Mouse (Mus musculus): ENCODE measurements around the gene Kctd2.
"Not testable (repeated sequence)": the region's sequence is repeated elsewhere in the genome, so short reads cannot be mapped to it uniquely, and the experiment has no call there.

Kctd2 gene

DNA sequence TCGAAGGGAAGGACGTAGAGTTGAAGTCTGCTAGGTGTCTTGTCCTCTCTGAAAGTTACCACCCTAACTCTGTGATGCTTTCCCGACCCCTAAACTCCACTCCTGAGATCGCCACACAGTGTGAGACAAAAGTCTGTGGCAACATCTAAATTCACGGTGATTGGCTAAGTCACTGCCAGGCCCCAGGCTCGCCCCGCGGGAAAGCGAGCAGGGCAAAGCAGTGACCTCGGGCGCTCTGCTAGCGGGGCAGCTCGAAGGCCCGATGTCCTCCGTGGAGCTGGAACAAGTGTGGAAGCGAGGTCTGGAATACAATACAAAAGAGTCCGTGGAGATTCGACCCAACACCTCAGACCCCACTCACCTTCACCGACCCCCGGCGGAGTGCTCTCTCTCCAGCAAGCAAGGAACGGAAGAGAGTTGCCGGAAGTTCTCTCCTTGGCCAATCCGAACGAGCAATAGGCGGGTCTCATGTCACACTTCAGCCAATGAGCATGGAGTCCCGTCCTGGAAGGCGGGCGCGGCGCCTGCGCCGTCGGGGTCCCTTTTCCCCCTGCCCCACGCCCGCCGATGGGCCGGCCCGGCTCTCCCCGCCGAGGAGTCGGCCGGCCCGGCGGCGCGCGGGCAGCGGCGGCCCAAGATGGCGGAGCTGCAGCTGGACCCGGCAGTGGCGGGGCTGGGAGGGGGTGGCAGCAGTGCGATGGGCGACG lies at the start of gene Kctd2, which contains the start of gene Atp5h:
Kctd2 (plus strand) TSS at position 598 of the 707 bp plus-strand sequence.
Atp5h (minus strand) TSS at position 432 of the 707 bp plus-strand sequence.
- DNase-seq = peak; percentile 93

DNA sequence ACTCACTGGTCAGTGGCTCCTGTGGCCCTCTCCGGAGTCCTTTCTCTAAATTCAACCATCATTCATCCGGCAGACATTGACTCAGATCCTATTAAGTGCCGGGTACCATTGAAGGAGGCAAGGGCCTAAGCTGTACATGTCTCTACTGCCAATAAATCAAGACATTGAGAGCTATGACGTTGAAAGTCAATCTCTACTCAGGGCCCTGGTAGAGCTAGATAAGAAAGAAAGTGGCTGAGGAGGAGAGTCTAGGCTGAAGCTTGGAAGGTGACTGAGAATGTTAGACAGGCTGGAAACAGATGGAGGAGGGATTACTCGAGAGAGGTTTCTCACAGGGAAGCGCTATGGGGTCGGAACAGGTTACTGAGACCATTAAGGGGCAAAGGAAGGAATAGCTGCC lies 49.6 kb upstream of the Kctd2 start:
- DNase-seq = no peak

DNA sequence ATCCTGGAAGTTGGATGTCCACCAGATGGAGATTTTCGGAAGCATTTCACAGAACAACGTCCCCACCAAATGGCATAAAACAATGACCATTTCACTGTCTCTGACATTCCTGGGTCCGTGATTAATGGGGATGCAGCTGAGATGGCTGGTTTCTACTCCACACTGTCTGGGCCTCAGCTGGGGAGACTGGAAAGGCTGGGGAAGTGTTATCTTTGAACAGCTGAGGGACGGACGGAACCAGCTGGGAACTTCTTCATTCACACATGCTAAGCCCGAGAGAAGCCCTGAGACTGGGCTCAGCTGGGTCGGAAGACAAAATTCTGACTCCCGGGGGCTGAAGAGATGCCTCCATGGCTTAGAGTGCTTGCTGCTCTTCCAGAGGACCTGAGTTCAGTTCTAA lies 48.6 kb upstream of the Kctd2 start:
- DNase-seq = no peak

DNA sequence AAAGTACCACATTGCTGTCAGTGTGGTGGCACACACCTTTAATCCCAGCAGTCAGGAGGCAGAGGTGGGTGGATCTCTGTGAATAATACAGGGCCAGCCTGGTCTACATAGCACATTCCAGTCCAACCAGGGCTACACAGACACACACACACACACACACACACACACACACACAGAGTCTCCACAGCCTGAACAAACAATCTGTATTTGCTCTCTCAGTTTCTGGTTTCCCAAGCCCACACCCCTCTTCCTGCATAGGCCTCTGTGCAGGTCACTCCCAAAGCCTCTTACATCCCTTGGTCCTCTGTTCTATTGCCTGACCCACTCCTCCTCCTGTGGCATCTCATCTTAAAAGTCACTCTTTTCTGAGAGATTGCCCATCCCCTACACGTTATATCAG lies 47.9 kb upstream of the Kctd2 start:
- no peak for DNase-seq

DNA sequence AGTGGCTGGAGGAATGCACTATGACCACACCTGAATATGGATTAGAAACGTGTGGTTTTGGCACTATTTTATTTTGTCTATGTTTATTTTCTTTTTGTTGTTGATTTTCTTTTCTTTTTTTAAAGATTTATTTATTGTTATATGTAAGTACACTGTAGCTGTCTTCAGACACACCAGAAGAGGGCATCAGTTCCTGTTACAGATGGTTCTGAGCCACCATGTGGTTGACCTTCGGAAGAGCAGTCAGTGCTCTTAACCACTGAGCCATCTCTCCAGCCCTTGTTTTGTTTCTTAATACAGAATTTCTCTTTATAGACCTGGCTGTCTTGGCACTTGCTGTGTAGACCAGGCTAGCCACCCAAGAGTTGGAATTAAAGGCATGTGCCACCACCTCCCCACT lies 47.2 kb upstream of the Kctd2 start:
- no peak for DNase-seq

DNA sequence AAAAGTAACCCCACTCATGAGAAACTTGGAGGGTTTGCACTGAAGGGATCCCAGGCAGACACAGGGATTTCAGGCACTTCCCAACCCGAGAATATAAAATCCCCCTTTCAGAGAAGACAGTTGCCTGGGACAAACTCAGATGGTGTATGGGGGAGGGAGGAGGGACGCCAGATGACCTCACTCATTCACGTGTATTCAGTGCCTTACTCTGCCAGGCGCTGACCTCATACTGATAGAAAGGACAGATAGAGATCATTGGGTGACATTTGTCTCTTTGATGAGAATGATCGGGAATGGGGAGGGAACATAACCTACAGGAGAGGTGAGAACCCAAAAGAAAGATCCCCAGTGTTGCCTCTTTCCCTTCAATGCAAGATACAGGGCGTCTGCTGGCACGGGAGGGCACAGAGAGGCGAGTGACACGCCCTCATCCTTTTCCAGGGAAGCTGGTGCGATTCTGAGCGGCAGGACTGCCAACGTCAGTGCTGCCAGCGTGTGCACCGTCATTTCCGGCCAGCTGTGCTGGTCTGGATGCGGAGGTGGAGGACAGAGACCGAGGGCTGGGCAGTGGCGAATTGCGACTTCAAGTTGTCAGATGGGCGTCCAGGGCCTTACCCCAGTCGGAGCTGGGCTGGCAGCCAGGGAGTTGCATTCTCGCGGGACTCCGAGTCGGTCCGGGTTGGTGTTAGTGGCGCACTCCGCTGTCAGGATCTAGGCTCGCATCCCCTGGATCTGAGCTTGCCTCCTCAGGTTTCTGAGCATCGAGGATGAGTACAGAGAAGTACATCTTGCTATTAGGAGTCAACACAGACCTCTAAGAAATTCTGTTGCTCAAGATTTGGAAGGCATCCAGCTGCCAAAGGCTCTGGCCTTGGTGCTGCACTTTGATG lies 45.9 kb upstream of the Kctd2 start:
- peak; percentile 84 for DNase-seq

DNA sequence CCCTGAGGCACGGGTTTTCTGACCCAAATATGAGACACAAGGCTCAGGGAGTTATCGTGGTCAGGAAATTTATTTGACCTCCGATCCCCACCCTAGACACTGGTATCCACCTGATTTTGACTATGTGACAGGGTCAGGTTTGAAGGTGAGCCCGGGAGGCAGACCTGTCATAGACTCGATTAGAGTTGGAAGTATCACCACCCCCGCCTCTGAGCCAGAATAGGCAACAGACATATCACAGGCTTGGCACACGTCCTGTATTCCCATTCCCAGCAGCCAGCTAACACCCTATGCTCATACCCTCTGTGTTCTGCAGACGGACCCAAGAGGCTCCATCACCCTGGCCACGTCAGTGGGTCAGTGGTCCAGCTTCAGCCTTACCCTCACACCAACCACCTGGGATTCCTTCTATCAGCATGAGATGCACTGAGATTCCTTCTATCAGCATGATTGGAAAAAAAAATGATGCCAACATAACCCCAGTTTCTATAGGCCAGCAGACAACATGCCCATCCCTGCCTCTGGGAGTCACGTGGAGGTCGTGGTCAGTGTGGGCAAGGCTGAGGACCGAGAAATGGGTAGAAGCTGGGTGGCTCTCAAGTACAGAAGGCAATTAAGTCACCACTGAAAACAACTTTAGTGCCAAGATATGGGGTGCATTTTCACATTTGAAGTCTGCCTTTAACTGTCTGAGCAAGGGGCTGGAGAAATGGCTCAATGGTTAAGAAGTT lies 45.1 kb upstream of the Kctd2 start:
- DNase-seq = no peak

DNA sequence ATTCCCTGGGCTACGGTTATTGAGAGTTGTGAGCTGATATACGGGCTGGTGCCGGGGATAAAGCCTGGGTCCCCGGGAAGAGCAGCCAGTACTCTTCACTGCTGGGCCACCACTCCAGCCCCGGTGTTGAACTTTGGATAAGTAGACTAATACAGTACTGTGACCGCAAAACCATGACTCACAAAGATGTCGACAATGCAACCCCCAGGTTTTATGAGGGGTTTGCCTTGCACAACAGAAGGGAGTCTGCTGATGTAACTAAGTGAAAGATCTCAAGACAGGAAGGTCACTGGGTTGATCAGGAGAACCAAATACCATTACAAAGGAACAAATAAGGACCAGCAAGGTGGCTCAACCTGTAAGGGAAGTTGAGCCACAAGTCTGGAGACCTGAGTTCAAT lies 43.2 kb upstream of the Kctd2 start:
- no peak for DNase-seq

DNA sequence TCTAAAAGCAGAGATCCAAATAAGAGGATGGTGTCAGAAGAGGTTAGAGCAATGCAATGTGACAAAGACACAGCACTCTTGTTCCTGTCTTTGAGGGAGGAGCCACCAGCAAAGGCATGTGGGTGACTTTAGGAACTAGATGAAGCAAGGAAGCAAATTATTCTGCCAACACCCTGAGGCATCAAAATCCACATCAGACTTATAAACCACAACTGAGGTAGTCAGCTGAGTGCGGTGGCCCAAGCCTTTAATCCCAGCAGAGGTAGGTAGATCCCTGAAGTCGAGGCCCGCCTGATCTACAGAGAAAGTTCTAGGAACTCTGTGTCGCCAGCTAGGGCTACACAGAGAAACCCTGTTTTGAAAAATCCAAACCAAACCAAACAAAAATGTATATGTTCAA lies 42.7 kb upstream of the Kctd2 start:
- no peak for DNase-seq

DNA sequence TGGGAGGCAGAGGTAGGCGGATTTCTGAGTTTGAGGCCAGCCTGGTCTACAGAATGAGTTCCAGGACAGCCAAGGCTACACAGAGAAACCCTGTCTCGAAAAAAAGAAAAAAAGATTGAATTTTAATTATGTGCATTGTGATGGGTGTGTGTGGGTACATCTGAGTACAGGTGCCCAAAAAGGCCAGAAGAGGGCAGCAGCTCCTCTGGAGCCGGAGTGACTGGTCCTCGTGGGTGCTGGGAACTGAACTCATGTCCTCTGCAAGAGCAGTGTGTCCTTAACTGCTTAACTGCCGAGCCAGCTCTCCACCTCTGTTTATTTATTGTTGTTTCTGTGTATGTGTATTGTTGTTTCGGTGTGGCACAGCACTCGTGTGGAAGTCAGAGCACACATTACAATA lies 42.1 kb upstream of the Kctd2 start:
- DNase-seq = no peak

DNA sequence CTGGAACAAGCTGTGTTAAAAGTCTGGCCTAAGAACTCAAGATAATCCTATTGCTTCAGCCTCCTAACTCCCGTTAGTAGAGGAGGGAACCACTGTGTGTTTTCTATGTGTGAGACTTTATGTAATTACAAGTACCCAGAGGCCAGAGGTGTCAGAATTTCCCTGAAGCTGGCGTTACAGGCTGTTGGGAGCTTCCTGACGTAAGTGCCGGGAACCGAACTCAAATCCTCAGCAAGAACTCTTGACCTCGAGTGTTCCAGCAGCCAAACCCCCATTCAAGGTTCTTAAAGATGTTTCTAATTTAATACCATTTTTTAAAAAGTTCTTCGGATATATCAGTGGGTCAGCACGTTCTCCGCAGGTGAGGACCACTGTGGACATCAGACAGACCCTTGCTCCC lies 38.7 kb upstream of the Kctd2 start:
- no peak for DNase-seq

DNA sequence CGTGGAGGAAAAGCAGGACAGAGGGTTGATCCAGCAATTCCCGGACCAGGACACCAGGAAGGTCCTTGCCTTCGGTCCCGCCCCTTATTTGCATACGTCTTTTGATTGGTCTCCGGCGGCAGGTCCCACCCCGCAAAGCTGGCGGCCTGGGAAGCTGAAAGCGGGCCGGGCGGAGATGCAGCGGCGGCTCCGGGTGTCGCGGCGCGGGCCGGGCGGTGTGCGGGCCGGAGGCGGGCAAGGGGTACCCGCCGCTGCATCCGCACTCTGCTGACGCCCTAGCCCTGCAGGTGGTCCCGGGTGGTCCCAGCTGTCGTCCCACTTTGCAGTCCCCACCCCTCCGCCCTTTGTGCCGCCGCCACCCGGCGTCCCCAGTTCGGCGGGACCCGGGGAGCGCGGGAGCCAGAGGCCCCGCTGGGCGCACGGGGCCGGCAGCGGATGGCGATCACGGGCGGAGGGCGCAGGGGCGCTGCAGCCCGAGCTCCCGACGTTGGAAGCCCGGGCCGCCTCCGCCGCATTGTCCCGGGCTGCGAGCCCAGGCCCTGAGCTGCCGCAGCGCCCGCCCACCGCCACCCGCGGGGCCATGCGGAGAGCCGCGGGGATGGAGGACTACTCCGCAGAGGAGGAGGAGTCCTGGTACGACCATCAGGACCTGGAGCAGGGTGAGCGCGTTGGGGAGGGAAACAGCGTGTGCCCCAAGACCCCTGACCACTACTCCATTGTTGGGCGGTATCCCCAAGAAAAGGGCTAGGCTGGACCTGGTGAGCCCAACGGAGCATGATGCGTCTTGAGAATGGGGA lies 38.0 kb upstream of the Kctd2 start, which contains the start of gene Cdr2l:
Cdr2l (plus strand) TSS at position 174 of the 797 bp plus-strand sequence.
- peak; percentile 84 for DNase-seq

DNA sequence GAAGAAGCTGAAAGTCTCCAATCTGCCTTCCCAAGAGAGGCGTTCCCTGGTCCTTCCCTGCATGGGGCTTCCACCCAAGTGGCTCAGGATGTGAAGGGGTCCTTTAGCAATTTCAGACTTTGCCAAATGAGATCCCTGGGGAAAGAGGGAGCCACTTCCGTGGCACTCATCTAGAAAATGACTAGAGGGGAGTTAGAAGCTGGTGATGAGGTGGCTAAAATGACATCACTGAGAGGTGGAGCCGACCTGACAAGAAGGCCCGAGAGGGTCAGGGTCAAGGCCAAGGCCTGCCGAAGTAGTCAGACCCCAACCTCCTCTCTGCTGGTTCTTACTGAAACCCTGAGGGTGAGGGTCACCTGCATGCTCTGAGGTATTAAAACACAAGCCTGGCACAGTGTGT lies 37.0 kb upstream of the Kctd2 start:
- no peak for DNase-seq

DNA sequence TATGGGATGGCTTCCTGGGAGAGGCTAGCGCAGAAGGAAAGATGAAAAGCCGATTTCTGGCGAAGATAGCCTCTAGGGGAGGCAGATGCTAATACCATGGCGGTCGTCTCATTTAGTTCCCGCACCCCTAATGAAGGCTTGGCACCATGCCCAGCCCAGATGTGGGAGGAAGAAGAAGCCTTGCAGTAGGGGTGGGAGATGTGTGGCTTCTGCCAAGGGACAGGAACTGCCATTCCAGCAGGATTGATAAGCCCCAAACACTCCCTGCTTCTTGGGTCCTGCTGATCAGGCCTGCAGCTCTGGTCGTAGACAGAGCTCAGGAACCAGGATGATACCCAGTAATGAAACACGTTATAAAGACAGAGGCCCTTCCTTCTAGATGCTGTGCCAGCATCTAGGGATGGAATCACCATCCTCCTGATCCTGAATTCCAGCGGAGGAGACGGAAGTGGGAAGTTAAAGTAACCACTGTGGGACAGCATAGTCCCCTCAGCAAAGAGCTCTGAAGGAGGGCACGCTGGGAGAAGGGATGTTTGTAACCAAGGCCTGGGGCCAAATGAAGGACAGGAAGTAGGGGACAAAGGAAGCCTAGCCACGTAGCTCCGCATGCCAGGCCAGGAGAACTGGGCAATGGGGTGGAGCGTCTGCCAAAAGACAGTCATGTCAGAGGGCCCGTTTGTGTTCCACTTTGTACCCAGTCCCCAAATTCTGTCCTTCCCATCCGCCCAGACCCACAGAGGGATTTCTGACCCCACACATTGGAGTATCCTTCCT lies 36.0 kb upstream of the Kctd2 start:
- peak; percentile 63 for DNase-seq

DNA sequence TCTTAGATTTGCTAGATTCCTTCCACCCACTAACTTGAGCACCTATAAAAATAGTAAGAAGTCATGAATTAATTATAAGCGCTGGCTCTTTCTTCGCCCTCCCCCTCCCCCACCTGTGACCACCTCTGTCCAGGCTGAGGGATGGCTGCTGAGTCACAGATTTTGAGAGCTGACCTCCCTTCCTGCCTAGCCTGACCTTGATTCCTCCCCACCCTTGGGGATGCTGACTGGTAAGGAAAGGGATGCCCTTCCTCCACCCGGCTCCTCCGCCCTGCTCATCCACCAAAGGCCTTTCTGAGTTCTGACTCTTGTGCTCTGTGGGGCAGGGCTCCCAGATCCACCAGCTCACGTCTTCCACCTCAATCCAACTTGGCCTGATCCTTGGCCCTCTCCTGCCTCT lies 35.3 kb upstream of the Kctd2 start:
- no peak for DNase-seq

DNA sequence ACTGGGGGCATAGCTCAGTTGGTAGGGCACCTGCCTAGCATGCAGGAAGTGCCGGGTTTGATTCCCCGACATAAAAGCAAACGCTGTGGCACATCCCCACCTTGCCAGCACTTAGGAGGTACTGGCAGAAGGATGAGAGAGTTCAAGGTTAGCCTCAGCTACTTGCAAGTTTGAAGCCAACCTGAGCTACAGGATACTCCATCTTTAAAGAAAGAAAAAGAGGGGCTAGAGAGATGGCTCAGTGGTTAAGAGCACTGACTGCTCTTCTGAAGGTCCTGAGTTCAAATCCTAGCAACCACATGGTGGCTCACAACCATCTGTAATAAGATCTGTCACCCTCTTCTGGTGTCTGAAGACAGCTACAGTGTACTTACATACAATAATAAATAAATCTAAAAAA lies 33.1 kb upstream of the Kctd2 start:
- not testable (repeated sequence) for DNase-seq

DNA sequence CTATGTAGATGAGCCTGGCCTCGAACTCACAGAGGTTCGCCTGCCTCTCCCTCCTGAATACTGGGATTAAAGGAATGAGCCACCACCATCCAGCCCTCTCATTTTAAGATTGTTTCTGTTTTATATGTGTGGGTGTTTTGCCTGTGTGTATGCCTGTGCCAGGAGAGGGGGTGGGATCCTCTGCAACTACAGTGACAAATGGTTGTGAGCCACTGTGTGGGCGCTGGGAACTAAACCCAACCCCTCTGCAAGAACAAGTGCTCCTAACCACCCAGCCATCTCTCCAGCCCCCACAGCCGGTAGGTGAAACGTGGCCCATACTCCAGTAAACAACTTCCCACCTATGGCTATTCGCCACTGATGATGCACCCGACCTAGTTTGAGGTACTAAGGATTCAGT lies 28.6 kb upstream of the Kctd2 start:
- no peak for DNase-seq

DNA sequence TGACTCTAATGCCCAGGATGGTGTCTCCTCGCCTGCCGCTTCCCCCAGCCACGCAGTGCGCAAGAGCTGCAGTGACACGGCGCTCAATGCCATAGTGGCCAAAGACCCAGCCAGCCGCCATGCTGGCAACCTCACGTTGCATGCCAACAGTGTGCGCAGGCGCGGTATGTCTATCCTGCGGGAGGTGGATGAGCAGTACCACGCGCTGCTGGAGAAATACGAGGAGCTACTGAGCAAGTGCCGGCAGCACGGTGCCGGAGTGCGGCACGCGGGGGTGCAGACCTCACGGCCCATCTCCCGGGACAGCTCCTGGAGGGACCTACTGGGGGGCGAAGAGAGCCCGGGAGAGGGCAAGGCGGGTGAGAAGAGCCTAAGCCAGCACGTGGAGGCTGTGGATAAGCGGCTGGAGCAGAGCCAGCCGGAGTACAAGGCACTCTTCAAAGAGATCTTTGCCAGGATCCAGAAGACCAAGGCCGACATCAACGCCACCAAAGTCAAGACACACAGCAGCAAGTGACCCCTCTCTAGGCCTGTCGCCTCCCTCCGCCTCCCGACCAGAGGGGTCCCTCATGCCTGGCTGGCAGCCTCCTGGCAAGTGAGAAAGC lies 26.1 kb upstream of the Kctd2 start:
- DNase-seq = no peak

DNA sequence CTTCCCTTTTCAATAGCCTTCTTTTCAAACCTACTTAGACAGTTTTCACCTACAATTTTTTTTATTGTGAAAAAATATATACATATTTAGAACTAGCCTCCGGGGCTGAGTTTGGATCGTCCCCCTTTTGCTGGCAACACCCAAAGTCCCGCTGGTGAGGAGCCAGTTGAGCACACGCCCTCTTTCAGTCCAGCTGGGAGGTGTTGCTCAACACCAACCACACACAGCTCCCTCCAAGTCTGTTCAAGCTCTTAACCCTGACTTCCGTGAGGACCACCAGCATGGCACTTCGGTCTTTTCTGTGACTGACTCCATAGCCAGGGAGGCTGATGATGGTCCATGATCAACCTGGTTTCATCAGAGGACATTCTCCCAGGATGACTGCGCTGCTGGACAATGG lies 21.8 kb upstream of the Kctd2 start:
- no peak for DNase-seq

DNA sequence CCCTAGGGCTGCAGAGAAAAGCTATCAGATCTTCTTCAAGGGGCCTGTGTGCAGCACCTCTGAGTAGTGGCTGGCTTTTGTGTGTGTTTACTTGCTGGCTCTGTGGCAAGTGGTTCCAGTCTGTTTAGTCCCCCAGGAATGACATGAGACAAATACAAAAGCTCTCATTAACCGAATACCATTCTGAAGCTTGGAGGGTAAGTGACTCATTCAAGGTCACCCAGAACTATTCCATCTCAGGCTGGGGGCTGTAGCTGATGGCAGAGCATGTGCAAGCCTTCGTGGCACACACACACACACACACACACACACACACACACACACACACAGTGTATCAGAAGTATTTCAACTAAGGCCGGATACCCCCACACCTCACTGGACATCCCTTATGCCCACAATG lies 19.8 kb upstream of the Kctd2 start:
- no peak for DNase-seq

DNA sequence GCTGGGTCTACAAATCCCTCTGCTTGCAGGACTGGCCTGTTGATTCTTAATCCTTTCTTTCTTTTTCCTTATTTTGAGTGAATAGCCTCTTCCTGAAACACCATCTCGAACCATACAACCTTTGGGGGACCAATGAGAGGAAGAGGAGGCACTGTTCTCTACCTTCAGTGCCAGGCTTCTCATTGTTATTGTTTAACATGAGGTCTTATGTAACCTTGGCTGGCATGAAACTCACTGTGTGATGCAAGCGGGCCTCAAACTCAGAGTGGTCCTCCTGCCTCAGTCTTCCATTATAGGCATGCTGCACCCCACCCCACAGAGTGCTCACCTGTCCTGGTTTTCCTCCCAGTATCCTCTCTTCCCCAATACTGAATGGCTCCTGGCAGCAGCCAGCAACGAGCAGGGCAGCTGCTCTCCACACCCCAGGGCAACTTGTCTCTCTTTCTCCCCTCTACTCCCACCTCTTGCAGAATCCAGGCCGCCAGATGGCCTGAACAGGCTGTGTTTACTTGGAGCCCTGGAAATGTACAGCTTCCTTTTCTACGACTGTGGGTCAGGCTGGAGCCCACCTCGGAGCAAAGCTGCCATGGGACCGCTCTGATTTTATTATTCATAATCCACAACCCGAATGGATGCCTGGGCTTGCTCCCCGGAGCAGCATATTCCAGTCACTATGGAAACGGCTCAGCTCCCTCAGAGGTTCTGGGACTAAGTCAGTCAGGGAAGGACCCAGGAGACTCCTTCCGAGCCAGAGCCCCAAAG lies 19.1 kb upstream of the Kctd2 start:
- DNase-seq = no peak

Data from right cerebral cortex, postnatal 4 days (tissue).